Mouse (Mus musculus) CH12F3 (cell line): ENCODE data around the gene Gm815.

ENCODE experiments used
- in situ Hi-C: fragments of 300-500 bp; cut with MboI; formaldehyde crosslinking; loops from 2 replicates; pipeline ENCODE4 v1.14.3; 2020; ENCODE audit warnings: low sequenced_read_pairs

The Gm815 gene

DNA sequence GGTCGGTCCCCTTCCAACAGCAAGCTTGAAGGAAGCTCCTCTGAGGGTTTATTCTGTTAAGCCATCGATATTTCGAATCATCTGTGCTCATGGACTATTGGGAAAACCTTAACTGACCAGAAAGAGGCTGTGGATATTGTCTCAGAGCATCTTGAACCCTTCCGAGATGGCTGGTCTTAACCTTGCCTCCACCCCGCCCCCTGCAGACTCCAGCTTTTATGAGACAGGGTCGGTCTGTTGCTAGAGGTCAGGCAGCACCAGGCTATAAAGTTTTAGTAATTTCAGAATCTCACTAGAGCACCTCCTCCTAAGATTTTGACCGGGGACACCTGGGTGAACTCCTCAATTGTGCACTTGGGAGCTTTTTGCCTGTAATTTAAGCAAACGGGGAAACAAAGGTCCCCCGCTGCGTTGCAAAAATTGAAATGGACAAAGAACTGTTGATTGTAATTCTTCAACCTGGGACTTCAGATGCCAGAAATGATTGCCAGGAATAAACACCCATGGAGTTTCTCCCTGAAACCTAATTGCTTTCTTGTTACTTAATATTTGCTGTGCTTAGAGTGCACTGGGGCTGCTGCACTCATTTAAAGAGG is 8.4 kb upstream of the Gm815 start:
- in situ Hi-C loops = no loop called here

GRCm38 (mm10) chr19:26879856-26880255 is 5.8 kb upstream of the Gm815 start:
- in situ Hi-C loops = no loop called here

DNA sequence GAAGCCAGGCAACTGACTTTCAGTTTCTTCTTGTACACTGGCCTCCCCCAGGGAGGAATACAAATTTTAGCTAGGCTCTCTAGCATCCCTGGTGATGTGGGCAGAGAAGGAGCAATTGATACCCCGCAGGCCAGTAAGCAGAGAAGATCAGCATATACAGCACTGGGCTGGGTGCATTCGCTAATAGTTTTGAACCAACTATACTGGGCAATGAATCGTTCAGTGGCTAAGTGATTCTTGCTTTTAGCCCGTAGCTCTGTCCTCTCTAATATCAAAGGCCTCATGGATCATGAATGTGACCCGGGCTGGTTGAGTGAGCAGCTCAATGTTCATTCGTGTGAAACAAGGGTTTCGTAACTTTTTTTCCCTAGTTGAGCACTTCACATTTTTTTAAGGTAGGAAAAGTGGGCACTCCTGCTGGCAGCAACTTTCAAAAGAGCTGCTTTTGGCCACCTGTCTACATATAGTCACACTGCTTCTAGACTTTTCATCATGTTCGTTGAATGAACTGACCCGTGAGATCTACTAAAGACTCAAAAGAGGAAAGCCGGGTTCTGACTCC is 3.7 kb upstream of the Gm815 start:
- in situ Hi-C loops = no loop called here

- in situ Hi-C loops = no loop called here
Measured at GRCm38 (mm10) chr19:26888171-26888570, 2.5 kb downstream of the Gm815 start.

DNA sequence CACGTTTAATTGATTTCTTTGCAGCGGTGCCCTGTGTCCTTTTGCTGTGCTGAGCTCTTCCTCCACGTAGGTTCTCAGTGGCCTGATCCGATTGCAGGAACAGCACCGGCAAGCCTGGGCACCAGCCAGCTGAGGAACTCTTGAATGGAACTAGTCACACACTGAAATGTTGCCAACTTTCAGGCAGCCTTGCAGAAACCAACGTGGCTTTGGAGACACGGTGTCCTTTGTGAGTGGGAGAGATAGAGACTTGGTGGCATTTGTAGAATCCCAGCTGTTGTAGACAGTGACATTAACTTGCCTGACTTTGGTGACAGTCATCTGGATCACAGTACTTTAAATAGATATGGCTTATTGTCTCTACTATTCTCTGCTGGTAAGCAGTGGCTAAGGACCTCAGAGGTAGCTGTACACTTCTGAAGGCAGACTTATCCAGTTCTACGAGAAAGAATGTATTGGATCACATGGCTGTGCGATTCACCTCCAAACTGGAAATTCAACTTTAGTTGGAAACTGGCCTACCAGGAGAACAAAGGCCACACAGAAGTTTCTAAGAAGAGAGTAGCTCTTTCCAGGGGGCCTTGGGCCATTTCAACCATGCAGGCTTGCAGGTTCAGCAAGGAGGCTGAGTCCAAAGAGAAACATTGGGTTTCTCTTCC is 5.8 kb downstream of the Gm815 start:
- in situ Hi-C loops = no loop called here

DNA sequence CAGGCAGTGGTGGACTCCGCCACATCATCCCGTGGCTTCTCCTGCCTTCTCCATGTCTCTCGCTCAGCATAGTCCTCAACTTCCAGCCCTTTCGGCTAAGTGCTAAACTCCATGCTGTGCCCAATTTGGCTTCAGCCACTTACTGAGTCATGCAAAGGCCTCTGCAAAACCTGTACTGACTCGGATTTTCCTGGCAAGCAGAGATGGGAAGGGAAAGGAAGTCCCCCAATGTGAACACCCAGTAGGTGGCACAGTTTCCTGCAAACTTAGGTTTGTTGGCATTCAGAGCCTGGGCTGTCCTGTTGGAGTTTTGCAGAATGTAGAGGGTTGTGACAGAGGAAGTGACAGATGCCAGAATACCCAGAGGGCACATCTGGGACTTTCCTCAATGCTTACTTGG is 7.2 kb downstream of the Gm815 start:
- in situ Hi-C loops = no loop called here

- in situ Hi-C loops = no loop called here
Measured at GRCm38 (mm10) chr19:26902162-26902561, 16.5 kb downstream of the Gm815 start.

DNA sequence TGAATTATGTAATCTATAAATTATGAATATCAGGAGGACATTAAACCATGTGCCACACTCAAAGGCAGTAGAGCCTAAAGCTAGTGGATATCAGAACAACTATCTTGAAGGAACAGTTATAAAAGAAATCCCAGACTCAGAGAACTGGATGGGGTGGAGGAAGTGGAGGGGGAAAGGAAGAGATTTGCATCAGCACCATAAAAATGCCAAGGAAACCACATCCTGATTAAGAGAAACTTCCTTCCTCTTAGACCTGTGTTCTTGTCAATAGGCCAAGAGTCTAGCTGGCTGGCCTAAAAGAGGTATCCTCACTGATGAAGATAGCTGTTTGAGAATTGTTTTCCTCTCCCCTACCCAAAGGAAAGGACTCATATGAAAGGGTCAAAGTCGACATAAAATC is 28.6 kb downstream of the Gm815 start:
- in situ Hi-C loops = no loop called here

DNA sequence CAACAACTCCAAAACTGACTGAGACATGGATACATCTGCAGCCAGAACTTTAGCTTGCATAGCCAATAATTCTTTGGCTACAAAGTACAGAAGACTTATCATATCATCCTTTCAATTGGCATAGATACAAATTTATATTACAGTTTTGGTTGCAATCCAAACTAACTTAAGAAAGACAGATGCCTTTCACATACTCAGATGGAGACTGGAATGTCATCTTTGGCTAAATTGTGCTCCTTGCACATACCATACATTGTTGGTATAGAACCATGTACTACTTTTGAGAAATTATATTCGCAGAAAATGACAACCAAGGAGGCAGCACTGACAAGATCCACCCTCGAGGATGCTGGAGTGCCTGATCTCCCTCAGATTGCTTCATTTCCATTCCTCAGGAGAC is 35.1 kb downstream of the Gm815 start:
- in situ Hi-C loops = no loop called here

DNA sequence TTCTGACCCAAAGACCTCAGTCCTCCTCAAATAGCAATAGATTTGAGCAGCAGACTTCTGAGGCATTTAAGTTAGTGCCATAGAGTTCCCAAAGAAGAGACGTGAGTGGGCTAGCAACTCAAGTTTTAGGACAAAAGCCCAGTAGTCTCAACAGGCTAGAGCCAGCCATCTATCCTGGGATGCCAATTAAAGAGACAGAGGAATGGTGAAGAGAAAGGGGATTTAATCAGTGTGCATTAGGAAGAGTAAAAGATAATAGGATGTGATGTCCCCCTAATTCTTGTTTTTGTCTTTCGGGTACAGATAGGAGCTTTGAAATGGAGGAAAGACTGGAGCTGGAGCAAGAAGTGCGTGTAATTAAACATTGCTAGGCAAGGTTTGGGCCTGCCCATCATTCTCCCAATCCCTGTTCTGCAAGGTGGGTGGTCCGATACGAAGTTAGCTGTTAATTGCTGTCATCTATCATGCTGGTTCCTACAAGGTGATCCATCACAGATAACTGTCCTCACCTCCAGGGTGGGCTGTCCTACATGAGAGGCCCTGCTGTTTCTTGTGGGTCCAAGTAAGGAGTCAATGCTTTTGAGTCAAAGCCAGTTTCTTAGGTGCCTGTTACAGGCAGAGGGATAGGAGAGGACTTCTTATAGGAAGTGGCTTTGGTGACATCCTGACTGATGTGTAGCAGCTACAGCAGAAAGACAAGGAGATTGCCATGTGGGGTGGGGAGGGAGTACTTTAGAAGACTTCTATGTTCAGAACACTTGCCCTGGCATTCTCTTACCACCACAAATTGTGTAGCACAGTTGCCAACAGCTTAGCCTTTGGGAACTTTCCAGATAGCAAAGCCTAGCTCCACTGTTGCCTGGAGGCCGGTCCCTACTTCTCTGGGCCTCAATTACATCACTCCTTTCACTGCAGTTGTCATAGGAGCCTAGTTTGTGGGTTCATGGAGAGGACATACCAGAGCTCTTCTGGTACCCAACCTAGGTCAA is 44.9 kb downstream of the Gm815 start:
- in situ Hi-C loops = no loop called here

- in situ Hi-C loops = no loop called here
Measured at GRCm38 (mm10) chr19:26934186-26934585, 48.5 kb downstream of the Gm815 start.
